Mouse (Mus musculus) spleen, postnatal 10 days (tissue): ENCODE measurements around the gene Gpr45.
A peak's percentile ranks its signal among the peaks of the same experiment; 100 is the strongest.
"Not testable (repeated sequence)": the region's sequence is repeated elsewhere in the genome, so short reads cannot be mapped to it uniquely, and the experiment has no call there.

Experiments
- DNase-seq, 2 experiments: peaks; one replicate each; pipeline ENCODE4 v3.0.0; 2021 to 2022; ENCODE audit warnings: low spot score in 2 of 2

The Gpr45 gene

DNA sequence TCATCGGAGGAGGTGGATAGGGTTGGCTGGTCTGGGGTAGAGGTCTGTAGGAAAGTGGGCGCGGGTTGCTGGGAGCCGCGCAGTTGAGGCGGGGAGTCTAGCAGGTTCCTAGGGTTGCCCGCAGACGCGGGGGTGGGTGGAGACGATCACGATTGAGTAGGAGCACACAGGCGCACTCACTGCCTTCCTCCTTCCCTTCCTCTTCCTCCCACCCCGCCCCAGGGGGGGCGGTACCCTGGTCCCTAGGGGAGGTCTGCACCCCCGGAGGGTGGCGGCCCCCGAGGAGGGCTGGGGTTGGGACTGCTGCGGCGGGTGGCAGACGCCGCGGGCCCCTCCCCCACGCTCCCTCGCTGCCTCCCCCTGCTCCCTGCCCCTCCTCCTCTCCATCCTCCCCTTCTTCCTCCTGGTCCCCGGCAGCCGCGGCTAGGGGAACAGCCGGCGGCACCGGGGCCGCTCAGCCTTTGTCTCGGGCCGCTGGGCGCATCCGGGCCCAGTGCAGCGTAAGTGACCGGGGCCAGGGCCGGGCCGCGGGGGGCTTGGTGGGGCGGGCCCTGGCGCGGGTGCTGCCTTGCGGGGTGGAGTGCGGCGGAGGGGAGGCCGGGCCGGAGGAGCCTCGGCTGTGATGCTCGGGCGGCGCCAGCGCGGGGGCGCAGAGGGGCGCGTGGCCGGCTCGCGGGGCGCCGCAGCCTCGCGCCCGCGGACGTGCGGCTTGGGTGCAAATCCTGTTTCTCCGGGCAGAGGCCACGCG, at the start of gene Gpr45:
Gene Gpr45, plus strand, starts transcription at position 139 of the 748 bp plus-strand sequence.
- peak in 1 of 2 experiments; percentile 22 for DNase-seq

GRCm38 (mm10) chr1:42905148-42905547, 47.5 kb upstream of the Gpr45 start:
- no peak for DNase-seq

DNA sequence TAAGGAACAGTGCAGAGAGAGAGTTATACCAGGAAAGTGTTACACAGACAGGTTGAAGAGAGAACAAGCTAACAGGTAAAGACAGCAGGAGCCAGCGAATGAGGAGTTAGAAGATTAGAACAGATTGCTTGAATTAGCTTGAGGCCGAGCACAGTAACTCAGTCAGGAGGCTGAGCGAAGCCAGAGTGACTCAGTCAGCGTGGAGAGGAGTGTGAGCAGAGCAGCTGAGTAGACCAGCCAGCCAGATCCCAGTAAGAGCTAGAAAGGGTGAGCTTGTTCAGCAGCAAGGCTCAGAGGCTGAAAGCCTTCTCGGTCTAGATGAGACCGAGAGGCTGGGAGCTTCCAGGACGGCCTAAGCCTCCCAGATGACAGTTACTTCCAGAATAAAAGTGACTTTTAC, 46.0 kb upstream of the Gpr45 start:
- no peak for DNase-seq

- no peak for DNase-seq
Measured at GRCm38 (mm10) chr1:42907153-42907552, 45.5 kb upstream of the Gpr45 start.

GRCm38 (mm10) chr1:42915062-42915461, 37.6 kb upstream of the Gpr45 start:
- no peak for DNase-seq

GRCm38 (mm10) chr1:42916719-42917118, 36.0 kb upstream of the Gpr45 start:
- no peak for DNase-seq

DNA sequence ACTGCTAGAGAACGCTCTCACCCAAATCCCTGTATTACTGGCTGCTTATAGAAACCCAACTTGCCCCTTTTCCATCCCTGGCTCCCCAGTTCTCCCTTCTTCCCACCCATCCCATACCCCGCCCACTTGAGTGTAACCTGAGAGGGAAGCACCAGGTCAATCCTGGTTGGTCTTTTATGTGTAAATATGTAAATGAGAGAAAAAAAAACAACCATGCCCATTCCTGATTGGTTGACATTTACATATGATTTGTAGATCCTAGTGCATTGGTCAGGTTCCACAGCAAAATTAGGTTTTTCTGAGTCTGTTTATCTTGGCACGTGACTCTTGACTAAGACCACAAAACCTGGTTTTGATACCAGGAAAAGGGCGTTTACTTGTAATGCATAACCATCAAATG, 34.8 kb upstream of the Gpr45 start:
- no peak for DNase-seq

DNA sequence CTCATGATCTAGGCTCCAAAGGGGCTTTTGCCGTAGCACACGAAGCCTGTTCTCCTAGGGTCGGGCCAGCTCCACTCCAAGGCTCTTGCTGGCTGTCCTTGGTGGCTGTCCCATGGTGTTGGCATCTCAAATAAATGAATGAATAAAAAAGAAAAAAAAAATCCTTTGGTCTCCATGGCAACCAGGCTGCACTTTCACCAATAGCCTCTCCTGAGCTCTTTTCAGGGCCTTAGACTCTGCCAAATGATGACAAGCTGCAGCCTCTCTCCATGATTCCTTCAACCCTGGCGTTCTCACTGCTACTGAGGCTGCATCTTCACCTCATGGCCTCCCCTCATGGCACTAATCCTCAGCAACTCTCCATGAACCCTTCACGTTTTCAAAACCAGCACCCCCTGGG, 28.7 kb upstream of the Gpr45 start:
- DNase-seq, result no peak

DNA sequence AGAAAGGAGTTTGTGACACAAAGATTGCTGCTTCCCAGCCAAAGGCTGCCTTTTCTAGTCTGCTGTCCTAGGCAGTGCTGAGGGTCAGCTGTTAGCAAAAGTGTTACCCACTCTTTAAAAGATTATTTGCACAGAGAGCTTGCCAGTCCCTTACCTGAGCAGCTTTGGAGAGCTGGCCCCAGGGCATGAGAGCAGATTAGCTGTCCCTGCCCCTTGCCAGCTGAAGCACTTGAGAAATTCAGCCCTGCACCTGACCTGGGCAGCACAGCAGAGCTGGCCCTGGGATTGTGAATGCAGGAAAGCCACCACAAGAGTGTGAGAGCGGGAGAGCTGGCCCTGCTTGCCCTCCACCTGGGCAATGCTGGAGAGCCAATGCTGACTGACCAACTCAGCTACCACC, 19.1 kb upstream of the Gpr45 start:
- DNase-seq, result no peak

DNA sequence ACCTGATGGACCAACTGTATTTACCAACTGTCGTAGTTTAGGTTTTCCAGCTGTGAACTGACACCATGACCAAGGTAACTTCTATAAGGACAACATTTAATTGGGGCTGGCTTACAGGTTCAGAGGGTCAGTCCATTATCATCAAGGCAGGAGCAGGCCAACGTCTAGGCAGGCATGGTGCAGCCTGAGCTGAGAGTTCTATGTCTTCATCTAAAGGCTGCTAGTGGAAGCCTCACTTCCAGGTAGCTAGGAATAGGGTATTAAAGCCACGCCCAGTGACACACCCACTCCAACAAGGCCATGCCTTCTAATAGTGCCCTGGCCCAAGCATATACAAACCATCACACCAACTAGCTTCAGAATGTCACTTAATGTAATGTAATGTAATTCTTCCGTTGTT, 4.2 kb upstream of the Gpr45 start:
- DNase-seq, result no peak

DNA sequence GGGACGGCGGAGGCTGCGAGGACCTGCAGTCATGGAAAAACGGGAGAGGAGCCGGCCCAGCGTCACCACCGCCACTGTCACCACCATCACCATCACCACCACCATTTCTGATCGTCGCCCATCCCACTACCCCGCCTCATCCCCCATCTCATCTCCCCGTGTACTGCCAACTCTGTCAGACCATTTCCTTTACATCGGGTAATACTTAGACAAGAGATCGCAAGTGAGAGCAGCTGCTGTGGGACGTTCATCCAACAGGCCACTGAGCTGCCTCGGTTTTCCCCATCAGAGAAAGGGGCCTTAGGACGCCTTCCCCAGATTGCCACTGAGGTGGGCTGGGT, 780 bp downstream of the Gpr45 start:
- no peak for DNase-seq

DNA sequence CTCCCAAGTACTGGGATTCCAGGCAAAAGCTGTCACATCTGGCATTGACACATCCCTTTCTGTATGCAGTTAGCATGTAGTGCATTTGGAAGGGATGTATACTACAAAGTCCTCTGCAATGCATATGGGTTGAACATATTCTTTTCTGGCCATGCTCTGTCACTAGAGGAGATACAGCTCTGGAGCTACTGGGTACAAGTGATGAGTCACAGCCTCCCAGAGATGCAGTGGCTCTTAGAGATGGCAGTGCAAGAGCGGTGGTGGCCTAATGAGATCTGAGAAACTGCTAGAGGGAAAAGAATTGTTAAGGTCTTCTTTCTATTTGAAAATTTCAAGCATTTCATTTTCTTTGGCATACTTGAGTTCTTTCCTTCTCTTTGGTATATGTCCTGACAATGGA, 4.2 kb downstream of the Gpr45 start:
- no peak for DNase-seq

DNA sequence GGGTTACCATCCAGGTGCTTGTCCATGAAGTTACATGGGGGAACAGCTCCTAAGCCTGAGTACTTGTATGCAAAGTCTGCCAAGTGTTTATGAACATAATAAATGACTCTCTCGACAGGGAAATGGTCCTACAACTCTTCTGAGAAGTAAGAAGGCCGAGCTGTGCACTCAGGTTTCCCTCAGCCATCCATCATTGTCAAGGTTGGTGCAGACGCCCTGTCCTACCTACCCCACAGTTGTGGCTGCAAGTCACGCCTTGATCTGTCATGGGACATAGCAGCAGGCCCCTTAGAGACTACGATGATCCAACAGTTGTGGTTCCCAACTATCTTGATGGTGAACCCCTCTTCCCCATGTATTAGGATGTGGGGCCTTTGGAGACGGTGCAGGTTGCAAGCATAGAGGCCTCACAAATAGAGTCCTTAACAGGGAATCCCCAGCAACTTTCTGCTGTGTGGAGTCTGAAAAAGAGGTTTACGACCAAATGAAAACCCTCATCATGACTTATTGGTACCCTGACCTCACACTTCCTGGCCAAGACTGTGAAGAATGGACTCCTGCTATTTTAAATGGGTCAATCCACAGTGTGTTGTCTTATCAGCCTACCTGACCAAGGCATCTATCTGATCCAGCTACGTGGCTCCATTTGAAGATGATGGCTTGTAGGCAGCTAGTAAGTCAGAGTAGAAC, 30.6 kb downstream of the Gpr45 start:
- no peak for DNase-seq

DNA sequence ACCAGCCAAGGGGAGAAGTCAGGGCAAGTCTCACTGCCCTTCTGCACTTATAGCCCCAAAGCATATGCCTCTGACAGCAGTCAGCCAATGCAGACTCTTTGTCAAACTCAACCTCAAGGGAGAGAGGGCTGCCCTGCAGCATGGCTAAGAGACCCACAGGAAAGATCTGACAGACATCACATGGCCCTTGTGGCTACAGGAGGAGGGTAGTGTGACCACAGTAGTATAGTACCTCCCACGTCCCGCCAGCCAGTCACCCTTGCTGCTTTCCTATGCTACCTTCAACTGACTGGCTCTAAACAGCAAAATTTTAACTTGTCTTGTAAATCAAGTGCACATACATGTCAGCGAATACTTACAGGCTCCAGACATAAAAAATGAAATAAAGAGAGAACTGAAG, 31.4 kb downstream of the Gpr45 start:
- no peak for DNase-seq

- no peak for DNase-seq
Measured at GRCm38 (mm10) chr1:42988996-42989395, 36.3 kb downstream of the Gpr45 start.

DNA sequence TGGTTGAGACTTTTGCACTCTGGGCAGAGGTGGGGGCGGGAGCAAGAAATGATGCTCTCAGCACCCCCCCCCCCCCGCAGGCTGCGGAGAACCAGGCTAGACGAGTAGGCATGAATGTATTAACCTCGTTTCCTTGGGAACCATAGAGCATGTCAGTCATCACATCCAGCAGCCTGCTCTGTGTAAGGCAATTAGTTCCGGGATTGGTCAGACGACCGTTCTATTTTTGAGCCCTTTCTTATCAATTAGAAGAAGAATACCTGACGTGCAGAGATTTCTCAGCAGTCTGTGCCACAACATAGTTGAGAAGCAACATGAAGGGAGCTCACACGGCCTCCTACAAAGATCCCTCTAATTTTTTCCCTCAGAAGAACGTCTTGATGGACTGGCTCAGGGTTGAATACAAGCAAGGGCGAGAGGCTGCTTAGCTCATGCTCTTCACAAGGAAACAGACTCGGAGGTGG, 53.4 kb downstream of the Gpr45 start:
- no peak for DNase-seq

GRCm38 (mm10) chr1:43006524-43006923, 53.9 kb downstream of the Gpr45 start:
- DNase-seq, result no peak

- no peak for DNase-seq
Measured at GRCm38 (mm10) chr1:43010461-43010860, 57.8 kb downstream of the Gpr45 start.

GRCm38 (mm10) chr1:43015153-43015685, 62.5 kb downstream of the Gpr45 start:
- DNase-seq, result not testable (repeated sequence)

- DNase-seq, result no peak
Measured at GRCm38 (mm10) chr1:43036014-43036413, 83.3 kb downstream of the Gpr45 start.

- no peak for DNase-seq
Measured at GRCm38 (mm10) chr1:43042271-43042670, 89.6 kb downstream of the Gpr45 start.

DNA sequence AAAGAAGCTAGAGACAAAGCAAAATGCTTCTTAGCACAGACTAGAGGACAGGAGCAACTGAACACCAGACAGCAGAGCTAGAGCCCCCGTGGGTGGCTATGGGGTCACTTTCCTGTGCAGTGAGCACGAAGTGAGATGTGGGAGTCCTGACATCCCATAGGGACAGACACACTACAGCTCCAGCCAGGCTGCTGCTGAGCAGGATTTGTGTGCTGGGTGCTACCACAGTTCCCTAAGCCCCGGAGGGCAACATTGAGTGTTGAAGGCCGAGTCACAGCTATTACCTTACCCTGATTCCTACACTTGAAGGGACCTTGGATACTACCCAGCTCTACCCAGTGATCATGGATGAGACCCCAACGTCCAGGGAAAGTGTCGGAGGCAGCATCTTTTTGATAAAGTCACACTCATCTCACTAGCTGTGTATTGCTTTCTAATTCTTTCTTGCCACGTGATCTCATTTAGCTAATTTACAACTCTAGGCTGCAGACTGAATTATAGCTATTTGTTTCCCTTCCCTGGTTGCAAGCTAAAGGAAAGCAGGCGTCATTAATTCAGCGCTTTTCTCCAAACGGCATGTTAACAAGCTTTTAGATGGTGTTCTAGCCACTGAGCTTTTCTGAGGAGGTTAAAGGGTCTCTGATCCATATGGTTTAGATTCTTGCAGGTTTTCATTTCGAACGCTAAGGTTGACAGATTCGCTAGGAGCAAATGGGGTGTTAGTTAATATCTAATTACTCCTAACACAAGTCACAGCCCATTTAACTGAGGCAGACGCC, 92.7 kb downstream of the Gpr45 start:
- DNase-seq, result no peak
